Mouse (Mus musculus) cerebellum, postnatal 10 days (tissue): ENCODE results near the gene Elmo1.
A peak's percentile ranks its signal among the peaks of the same experiment; 100 is the strongest.

ENCODE experiments used
- DNase-seq, 2 experiments: peaks; one replicate each; pipeline ENCODE4 v3.0.0; 2021; ENCODE audit warnings: mixed read lengths in 2 of 2

Gene Elmo1

DNA sequence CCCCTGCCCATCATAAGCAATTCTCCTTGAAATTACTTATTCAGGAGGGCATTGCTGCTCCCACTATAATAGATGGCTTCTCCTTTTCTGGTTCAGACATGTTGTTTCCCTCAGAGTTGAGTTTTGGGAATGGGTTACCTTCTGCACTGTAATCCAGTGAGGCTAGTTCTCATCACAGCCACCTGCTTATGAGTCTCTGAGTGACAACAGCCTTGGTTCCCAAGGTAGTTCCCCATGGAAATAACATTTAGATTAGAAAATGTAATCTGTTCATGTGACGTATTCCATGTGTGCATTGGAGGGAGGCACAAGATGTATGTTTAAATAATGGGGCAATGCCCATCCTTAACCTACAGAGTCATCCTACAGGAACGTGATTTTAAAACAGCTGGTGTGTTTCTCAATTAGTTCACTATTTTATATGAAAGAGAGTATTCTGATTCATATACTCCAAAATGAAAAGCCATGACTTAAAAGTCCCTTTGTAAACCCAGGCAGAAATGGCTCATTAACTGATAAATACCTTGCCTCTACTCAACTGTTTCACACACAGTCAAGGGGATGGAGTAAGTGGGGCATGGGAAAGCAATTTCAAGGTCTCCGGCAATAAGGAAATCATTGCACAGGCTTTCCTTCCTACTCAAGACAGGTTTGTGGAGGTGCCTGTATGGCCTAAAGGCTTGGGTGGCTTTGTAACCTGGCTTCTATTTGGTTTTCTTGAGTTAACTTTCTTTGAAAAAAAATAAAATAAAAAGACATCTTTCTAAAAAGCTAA, 302.6 kb downstream of the Elmo1 start:
- no peak for DNase-seq

DNA sequence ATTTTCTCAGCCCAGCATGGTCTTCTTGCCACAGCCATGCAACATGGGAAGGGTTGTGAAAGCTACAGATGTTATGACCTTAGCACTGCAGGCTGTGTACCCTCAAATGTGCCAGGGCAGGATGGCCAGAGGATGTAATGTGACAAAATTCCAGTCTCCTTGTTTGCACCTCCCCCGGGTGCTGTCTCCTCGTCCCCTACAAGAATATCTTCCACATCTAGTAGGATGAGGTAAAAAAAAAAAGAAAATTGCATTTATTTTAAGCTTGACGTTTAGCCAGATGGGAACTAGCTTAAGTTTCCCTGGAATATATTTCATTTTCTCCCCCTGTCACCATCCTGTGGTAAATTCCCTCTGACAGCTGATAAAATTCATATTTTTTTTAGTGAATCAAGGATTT, 307.3 kb downstream of the Elmo1 start:
- DNase-seq, result no peak

DNA sequence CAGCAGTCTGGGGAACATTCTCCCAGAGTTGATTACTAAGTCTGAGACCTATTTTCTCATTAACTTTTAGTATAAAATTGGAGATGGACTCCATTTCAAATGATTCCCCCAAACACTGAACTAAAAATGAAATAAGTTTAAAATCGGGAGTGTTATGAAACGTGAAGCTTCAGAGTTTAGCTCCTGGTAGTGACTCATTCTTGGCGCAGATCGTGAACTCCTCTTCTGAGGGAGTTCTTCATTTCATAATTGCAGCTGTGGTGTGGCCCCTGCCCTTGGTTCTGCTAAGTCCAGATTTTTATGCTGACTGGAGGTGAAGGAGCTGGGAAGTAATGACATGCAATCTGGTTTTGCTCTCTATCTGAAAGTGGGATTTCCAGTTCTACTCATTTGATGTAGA, 307.9 kb downstream of the Elmo1 start:
- DNase-seq, result no peak

DNA sequence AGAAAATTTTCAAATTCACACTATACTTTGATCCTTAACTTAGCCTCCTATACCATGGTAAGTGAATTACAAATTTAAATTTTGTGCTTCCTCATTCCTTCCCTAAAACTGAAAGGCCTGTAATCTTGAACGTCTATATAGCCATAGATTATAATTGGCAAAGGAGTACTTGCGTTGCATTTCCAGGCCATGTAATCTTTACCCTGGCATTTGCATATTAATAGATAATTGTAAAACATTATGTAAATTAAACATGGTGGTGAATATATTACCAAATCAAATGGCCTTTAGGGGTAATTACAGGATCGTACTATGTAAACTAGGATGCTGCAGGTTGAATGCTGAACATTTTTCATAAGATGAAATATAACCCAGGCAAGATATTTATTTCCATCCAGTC, 314.1 kb downstream of the Elmo1 start:
- DNase-seq, result no peak

DNA sequence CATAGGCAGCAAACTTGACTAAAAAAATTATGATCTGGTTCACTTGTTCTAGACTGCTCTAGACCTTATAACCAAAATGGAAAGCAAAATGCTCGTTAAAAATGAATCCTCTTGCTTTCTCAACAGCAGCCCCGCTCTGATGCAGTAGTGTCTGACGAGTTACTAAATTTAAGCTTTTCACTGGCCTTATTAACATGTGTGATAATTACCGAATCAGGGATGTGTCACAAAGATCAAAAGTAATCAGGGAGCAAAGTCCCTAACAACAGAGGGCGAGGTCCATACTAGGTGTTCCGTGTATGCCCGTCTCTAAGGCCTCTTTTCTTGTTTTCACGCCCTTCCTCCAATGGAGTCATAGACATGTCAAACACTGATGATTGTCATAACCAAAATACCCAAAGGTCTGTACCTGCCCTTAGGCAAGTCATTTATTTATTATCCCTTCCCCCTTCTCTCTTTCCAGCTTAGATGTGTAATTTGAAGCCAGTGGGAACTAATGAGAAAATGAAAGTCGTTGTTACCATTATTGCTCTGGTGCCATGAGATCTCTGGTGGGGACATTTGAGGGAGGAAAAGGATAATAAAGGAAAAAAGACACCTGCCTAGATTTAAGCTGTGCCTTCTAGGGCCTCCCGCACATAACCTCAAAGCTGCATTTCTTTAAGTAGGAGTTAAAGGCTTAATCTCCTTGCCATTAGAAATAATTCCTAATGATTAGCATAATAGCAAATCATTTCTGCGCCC, 316.2 kb downstream of the Elmo1 start:
- no peak for DNase-seq

DNA sequence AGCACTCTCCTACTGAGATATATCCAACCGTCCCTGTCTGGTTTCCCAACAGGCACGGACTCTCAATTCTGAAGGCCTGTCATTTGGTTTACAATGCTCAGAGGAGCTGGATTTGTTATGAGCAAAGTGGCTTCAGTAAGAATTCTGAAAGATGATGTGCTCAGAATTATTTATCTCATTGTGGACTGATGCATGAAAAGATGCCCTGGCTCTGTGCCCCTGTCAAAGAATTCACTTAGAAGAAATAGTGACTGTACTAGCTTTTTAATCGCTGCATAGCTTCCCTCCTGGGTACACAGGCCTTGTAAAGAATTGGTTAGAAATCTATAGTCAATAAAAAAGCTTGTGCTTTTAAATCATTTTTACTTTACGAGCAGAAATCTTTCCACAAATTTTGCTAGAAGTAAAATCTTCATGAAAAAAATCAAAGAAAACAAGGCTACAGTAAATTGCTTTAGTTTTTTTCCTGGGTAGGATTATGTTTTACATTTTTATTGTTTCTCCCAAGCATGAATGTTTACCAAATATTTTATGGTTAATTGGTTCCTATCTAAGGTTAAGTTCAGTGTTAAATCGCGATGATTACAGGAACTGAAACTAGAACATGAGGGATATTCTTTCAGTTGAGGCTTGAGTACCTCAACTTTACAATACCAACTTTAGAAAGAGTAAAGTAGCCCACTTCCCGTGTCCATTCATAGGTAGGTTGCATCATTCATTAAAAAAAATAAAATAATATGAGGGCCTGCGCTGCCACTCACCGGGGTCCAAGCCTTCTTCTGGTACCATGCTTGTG, 320.1 kb downstream of the Elmo1 start:
- DNase-seq, result peak; percentile 45 to 53

DNA sequence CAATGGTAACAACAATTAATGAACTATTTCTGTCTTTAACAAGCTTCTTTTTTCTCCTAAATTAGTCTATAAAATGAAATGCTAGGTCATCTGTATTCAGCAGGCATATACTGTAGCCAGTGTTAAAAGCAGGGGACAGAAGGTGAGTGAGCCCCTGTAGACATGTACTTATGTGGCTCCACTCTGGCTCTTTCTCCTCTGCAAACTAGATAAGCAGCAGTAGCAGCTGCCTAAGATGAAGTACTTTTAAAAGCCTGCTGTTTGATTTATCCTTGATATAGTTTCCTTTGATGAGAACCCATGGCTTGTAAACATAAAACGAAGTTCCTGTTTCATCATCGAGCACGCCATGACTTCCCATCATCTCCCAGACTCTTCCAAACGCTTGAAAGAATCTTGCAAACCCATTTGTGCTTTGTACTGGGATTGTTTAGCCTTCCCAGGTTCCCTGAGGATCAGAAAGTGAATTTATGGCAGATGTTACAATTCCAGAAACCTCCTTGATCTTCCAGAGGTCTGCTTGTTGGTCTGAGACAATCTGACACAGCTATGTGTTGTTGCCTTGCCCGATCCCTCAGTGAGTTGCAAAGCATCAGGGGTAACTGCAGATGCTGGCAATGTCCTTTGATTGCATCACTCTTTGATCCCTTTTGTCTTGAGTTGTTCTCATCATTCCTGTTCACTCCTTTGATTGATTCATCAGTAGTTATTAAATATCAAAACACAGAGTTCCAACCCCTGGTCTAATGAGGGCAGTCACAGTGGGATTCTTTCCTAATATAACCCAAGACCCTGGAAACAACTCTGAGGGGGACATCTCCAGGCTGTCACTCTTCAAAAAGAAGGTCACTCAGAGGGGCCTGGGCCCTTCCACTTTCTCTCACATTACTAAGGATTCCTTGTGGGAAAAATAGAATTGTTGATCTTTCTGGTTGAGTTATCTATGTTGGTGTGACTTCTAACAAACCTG, 326.6 kb downstream of the Elmo1 start:
- DNase-seq, result no peak

DNA sequence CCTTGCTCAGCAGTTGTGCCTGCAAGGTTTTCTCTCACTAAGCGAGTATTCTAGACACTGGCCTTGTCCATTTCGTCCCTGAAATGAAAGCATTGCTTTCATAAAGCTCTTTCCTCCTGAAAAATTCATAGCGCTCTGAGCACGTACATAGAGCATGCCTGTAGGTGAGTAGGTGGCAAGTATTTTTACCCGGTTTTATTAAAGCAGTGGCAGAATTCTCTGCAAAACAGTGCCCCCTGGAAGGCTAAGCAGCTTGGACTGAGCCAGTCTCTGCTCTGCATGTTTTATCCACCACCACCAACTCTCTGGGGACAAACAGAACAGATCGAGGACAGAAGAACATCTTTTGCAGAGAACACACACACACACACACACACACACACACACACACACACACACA, 340.6 kb downstream of the Elmo1 start:
- peak; percentile 30 to 37 for DNase-seq

DNA sequence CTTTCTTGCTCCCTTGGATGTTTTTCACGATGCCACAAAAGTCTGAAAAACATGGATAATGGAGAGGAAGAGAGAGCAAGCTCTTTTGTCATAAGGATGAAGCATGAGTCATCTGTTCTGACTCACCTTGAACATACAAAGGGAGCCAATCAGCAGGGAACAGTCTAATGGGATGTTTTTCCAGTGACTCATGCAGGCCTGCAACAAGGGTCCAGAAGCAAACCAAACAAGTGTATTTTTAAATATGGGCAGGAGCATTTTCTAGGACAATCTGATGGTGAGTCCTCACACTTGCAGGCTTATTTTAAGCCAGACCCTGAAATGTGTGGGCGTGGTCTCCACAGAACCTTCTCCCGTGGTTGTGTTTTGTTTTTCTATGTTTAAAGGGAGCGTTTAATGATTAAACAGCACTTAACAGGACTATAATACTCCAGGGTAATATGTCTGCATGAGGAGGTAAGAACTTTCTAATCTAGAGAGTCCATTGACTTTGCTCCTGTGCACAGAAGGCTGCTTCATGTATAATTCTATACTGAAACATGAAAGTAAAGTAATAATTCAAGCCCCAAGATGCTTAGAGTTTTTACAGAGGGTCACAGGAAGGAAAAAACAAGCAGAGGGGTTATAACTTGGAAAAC, 342.9 kb downstream of the Elmo1 start:
- DNase-seq, result no peak

DNA sequence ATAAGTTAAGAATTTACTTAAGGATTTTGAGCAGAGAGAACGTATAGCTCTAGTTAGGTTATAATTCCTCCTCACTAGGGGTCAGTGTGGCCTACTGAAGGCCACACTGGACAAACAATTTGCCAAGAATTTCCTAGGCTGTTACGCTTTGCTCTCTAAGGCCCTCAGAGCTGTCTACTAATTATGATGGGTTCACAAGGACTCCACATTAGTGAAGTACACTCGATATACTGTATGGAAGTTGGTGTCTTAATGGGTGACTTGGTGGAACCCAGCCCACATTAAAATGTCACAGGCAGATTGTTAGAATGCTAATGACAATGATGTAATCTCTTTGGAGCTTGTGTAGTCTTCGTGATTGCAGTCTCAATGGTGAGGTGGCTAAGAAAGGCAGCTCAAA, 343.7 kb downstream of the Elmo1 start:
- peak; percentile 13 to 52 for DNase-seq

DNA sequence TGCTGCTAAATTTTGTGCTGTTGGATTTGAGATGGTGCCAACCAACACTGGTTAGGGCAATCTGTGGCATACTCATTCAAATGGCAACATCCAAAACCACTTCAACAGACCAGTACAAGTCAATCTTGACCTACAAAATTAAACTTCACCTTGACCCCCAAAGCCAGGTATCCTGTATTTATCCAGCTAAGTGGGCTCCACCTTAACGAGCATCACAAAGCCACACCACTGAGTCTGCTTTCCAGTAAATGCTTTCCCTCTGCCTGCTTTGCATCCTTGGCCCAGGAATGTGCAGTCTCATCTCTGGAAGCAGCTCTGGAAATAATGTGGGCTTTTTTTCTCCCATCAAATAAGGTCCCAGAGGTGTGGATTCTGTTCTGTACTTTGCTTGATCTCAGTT, 349.1 kb downstream of the Elmo1 start:
- no peak for DNase-seq

DNA sequence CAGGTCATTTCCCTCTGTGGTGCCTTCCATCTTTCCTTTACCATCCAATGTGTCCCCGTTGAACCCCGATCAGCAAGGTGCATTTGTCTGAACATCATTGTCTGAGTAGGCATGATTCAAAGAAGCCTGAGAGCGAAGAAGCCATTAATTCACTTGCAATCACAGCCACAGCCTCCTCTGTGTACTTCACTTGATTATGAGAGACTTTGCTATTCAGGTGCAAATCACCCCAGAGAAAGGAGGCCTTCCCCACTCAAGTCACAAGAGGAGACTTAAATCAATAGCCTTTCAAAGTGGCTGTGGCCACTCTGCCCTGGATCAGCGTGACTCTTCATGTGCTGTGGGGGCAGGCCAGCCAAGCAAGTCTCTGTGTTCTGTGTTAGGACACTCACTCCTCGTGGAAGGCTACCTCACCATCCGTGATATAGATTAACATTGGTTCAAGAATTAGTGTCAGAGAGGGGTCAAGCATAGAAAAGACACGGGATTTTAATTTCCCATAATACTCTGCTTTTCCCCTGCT, 360.5 kb downstream of the Elmo1 start:
- DNase-seq, result no peak

DNA sequence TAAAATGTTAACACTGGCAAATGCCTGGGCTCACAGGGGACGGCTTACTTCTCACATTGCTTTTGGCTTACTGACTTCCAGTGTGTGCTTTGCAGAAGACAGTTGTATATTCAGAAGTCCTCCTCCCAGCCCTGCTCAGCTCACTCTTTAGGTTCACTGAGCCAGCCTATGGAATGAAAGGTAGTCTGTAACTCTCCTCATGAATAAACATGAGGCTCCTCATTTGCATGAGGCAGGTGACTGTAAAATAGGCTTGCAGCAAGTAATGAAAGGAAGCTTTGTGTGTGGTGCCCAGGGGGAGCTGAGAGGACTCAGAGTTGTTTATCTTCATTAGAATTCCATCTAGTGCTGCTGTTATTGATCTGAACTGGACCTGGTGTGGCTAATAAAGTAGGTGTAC, 364.0 kb downstream of the Elmo1 start:
- DNase-seq, result no peak

DNA sequence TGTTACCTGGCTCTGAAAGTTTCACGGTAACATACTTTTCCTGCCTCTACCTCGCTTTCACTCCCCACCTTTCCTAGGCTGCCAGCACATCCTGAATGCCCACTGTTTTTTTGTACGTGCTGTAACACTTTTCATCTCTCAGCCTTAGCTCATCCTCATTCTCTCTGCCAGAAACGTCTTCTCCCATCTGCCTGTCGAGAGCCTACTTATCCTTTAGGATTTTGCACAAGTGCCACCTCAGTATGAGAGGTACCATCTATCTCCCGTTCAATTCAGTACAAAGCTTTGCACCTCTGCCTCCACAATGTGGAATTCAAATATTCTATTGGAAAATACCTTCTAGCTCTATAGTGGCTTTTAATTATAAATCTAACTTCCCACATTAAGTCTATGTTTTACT, 369.7 kb downstream of the Elmo1 start:
- peak; percentile 42 to 46 for DNase-seq

DNA sequence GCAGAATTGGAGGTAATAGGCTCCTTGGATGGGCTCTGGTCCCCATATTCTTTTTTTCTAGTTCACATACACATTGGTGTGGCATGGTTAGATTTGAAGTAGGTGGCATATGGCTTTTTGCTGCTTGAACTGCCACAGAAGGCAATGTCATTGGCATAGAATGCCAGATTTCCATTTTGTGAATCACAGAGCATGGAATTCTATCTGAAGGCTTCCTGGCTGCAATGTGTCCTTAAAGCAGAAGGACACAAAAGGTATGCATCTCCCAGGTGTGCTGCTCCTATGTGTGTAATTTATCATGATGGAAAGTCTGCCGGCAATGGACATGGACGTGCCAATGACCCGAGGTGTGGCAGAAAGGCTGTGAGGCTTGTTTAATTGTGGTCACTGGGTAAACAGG, 371.2 kb downstream of the Elmo1 start:
- DNase-seq, result peak; percentile 86

DNA sequence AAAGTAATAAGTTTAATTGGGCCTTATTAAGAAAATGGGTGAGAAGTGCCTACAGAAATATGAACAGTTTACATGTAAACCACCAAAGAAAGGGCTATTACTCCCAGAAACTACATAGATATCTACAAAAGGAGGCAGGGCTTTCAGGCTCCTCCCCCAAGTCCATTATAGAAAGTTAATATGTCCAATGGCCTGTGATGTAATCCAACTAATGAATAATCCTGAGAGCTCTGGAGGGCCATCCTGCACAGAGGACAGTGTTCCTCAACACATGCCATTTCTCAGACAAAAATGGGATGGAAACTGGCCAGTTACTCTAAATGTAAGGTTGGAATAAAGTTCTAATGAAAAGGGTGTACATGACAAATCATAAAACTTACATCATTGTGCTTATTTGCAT, 373.8 kb downstream of the Elmo1 start:
- no peak for DNase-seq

DNA sequence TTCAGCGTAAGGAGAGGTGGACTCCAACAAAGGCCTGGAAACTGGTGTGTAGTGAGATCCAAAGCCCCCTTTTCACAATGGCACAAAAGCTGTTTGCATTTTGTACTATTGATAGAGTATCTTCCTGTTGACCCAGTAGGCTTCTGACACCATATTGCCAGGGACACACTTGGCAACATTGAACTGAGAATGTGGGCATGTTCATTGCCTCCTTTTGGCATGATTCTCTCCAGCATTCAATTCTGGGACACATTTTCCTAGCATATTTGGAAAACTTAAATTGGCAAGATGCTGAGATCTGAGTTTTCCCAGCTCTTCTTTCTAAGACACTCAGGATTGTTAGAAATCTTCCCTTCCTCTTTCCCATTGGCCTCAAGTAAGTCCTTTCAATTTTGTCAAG, 377.0 kb downstream of the Elmo1 start:
- no peak for DNase-seq

DNA sequence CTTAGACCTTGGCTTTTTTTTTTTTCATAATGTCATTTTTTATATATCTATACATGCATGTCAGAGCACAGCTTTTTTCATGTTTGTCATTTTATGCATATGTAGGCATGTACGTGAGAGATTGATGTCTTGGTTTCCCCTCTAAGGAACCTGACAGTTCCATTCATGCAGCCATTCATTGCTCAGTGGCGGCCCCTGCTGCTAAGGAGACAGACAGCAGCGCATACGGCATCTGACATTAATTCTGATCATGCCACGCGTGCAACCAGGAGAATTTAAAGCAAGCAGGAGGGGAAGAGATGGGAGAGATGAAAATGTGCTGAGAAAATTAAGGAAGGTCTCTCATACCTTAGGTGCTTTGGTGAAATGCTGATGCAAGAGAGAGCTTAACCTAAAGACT, 381.3 kb downstream of the Elmo1 start:
- DNase-seq, result peak; percentile 94

DNA sequence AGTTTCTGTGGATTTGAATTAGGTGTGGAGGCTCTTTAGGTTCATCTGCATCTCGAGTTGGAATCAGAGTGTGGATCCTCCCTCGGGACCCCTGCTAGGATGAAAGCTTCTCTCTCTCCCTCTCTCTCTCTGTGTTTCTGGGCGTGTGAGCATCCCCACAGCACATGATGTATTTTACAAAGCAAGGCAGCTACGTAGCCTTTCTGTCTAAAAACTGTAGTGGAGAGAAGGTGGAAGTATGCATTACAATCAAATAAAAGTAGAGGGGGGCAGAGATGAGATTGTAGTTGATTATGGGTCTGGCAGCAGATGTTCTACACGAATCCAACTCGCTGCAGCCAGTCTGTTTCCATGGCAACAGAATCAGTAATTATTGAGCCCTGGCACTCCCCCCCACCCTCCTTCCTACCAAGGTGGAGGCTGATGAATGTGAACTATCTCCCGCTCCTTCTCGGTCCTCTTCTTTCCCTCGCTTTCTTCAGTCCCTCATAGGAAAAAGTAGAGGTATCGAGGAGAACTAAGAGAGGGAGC, 382.0 kb downstream of the Elmo1 start:
- DNase-seq, result peak; percentile 86 to 88

DNA sequence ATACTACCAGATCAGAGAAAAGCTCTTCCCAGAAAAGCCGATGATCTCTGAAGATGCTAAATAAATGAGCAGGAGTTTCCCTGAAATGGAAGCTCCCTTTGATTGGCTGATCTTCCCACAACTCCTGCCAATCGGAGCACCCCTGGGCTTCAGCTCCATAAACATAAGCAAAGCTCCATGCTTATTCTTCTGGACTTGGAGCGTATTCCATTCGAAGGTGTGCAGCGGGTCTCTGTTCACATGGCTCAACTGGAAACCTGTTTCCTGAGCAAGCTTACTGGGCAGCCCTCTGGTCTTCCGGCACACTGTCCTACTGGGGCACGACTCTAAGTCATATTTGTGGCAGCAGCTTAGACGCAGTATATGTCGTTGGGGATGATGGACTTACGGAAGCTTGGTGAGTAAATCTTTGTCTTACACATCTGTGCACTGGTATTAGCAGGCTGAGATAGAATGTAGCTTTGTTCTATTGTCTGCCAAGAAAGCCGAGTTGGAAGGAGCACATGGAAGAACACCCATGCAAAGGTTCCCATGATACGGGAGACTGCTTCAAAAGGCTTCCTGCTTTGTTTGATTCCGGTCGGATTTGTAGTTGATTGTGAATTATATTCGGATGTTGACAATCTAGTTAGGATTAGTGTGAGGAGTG, 382.6 kb downstream of the Elmo1 start:
- DNase-seq, result peak; percentile 83 to 85

DNA sequence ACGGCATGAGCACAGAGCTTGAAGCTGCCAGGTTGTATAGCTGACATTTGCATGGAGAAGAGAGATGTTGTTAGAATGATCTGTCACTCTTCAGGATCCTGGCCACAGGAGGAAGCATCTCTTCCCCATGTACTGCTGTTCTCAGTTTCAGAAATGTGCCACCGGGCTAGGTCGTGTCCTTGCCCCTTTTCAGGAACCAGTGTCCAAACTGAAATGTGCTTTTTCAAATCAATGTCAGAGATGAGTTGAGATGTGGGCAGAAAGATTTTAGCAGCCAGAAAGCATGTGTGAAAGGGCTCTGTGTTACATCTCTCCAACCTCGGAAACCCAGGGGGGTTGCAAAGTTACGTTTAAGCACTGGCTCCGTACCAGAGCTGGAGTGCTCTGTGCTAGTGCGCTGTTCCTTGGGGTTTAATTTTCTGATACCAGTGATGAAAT, 383.3 kb downstream of the Elmo1 start:
- DNase-seq, result peak; percentile 53 to 61
